Mouse (Mus musculus) spleen, adult 2 months (tissue): Measurements from ENCODE around the gene St6galnac1. TPM values are rescaled to one million over a fixed set of nuclear protein-coding genes. Genes with fewer than 3 reads are reported as not detected.
"Not testable (repeated sequence)": the region's sequence is repeated elsewhere in the genome, so short reads cannot be mapped to it uniquely, and the experiment has no call there.

Experiments used
- DNase-seq, 2 experiments: peaks; one replicate each; pipeline versions ENCODE4 v3.0.0 to v3.0.0-alpha.2; 2012 to 2021; ENCODE audit warnings: low spot score in 2 of 2, low read depth in 1 of 2
- H3K27ac ChIP-seq: fragments of 200-500 bp; 2 replicates; pipeline ENCODE4 v1.5.1; 2012; ENCODE audit warnings: low read length, inconsistent platforms; ENCODE audit not compliant: insufficient read depth
- H3K27me3 ChIP-seq: fragments of 200-500 bp; 2 replicates; pipeline ENCODE4 v1.6.1; 2012; ENCODE audit warnings: mild to moderate bottlenecking, moderate library complexity, low read length, inconsistent platforms; ENCODE audit not compliant: control insufficient read depth, insufficient read depth
- H3K36me3 ChIP-seq: fragments of 200-500 bp; 2 replicates; pipeline ENCODE4 v1.6.1; 2012; ENCODE audit warnings: mild to moderate bottlenecking, low read length, inconsistent platforms; ENCODE audit not compliant: control insufficient read depth, insufficient read depth
- H3K4me1 ChIP-seq: fragments of 200-500 bp; 2 replicates; pipeline ENCODE4 v1.6.1; 2011; ENCODE audit warnings: inconsistent platforms; ENCODE audit not compliant: control insufficient read depth, insufficient read depth, insufficient read length
- H3K4me3 ChIP-seq: fragments of 200-500 bp; 2 replicates; pipeline ENCODE4 v1.5.1; 2011; ENCODE audit warnings: mild to moderate bottlenecking, inconsistent platforms; ENCODE audit not compliant: insufficient read depth, insufficient read length; ENCODE audit errors: extremely low read depth
- CTCF ChIP-seq: fragments of 200-500 bp; IDR thresholded peaks from 2 replicates; pipeline ENCODE4 v1.5.1; 2011; ENCODE audit warnings: mild to moderate bottlenecking, inconsistent platforms; ENCODE audit not compliant: insufficient read depth, insufficient read length, insufficient replicate concordance; ENCODE audit errors: extremely low read depth
- POLR2A ChIP-seq: fragments of 200-500 bp; IDR thresholded peaks from 2 replicates; pipeline ENCODE4 v1.6.1; 2011; ENCODE audit warnings: low read depth, low read length, inconsistent platforms
- WGBS: fragments of 180-500 bp; shearing (Covaris S2); methylation state at CpG from one replicate; pipeline ENCODE4 v1.1.7; 2018; 5-methylcytosine and 5-hydroxymethylcytosine counted together
- polyA plus RNA-seq: library from polyadenylated mRNA; depleted of rRNA; stranded (reverse); fragments of >200 nt; gene quantifications from 2 replicates; pipeline ENCODE4 v1.2.3, GENCODE M21; 2012; rRNA removed

The St6galnac1 gene
- 0.04 and 0.86 TPM in 2 replicates for polyA plus RNA-seq

DNA sequence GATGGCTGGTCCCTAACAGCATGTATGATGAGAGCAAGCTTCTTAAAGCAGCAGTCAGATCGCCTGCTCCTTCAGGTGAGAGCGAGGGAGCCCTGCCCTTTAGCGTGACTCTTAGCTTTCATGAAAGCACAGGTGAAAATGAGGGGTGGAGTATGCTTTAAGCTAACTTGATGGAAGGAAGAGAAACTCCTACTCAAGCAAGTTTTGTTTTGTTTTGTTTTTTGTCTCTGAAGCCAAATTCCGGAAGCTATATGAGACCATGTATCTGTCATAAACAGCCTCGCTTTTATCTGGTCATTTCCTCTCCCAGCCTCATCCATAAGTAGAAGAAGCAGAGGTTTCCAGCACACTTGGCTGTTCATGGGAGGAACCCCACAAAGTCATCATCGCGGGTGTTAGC is at the start of gene St6galnac1:
St6galnac1 (minus strand) TSS at position 101 of the 400 bp plus-strand sequence.
- DNase-seq = no peak
- Histone ChIP-seq H3K4me1 (no peaks in the 10 kb centered on the region), H3K4me3 (no peak within 1 kb of the TSS), H3K27ac (no peak within 1 kb of the TSS; the same call in 1 of the 2 replicates), H3K27me3 (no peaks in the 10 kb centered on the region), H3K36me3 (no peaks in the 10 kb centered on the region)
- WGBS = 88% methylated on average over 7 of the region's 7 CpGs
- TF ChIP-seq CTCF = no peak
- TF ChIP-seq POLR2A = no peak

DNA sequence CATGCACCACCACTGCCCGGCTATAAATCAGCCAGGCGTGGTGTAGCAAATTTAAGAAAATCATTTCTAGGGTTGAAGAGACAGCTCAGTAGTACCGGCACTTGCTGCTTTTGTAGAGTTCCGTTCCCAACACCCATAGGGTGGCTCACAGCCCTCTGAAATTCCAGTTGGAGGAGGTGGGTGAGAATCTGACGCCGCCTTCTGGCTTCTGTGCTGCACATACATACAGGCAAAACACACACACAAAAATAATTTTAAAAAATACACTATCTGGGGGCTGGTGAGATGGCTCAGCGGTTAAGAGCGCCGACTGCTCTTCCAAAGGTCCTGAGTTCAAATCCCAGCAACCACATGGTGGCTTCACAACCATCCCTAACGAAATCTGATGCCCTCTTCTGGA is 48.6 kb upstream of the St6galnac1 start:
- H3K27me3 ChIP-seq, H3K36me3 ChIP-seq, H3K4me3 ChIP-seq, H3K4me1 ChIP-seq, H3K27ac ChIP-seq, DNase-seq: not testable (repeated sequence)
- 92% methylated on average over 10 of the region's 10 CpGs for WGBS

DNA sequence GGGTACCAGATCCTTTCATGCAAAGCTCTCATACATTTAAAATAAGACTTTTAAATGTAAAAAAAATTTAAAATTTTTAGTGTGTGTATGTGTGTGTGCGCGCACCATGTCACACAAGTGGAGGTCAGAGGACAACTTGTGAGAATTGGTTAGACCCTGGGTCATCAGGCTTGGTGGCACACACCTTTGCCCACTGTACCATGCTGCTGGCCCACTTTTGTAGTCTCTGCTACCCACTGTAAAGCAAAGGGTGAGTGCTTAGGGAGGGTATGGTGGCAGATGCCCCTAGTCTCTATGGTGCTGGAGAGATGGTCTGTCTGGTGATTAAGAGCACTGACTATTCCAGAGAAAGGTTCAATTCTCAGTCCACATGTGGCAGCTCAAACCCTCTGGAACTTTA is 47.9 kb upstream of the St6galnac1 start:
- no peak overlapping the region for H3K4me3 ChIP-seq
- H3K4me1 ChIP-seq = peaks cover 4% of the 10 kb centered on the region; the same call in 1 of the 2 replicates
- H3K27ac ChIP-seq = no peak overlapping the region
- no peaks in the 10 kb centered on the region for H3K36me3 ChIP-seq
- DNase-seq = no peak
- H3K27me3 ChIP-seq = peaks cover 4% of the 10 kb centered on the region
- WGBS = 93% methylated on average over 2 of the region's 2 CpGs
- TF ChIP-seq CTCF (no peak), POLR2A (no peak)

DNA sequence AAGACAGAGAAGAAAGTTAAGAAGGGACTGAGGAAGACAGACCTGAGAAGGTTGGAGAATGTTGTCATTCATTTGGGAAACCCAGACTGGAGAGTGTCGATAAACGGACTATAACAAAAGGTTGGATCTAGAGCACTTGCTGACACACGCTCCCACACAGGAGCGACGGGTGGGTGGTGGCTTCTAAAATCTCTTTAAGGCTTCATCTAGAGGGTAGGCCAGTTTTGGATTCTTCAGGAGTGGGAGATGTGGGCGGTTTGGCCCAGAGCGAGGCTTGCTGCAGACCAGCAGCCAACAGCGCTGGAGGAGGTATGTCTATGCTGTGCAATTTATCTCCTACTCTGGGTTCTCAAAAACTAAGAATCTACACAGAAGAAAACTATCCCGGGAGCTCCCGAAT is 47.3 kb upstream of the St6galnac1 start:
- WGBS = 97% methylated on average over 10 of the region's 10 CpGs
- Histone ChIP-seq H3K27ac (no peak overlapping the region), H3K36me3 (no peaks in the 10 kb centered on the region), H3K27me3 (0 out of 2 replicates have a peak, but pooled peaks cover under 1% of the 10 kb centered on the region), H3K4me3 (no peak overlapping the region), H3K4me1 (no peaks in the 10 kb centered on the region)
- DNase-seq = no peak
- TF ChIP-seq POLR2A = no peak
- no peak for TF ChIP-seq CTCF

DNA sequence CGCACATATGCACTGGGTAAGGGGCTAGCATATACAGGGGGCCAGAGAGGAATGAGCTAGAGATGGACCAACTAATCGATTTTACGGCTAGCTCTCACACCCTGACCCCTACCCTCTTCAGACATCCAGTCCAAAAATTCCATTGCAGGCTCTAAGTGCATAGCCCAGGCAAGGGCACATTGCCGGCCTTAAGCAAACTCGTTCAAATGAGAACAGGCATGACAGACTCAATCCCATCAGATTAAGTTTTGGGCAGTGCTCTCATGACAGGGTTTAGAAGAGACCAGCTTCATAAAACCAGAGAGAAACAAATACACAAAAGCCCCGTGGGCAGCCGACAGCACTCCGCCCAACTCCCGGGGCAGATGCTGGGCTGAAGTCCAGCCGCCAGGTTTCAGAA is 46.9 kb upstream of the St6galnac1 start:
- TF ChIP-seq CTCF = no peak
- TF ChIP-seq POLR2A = no peak

DNA sequence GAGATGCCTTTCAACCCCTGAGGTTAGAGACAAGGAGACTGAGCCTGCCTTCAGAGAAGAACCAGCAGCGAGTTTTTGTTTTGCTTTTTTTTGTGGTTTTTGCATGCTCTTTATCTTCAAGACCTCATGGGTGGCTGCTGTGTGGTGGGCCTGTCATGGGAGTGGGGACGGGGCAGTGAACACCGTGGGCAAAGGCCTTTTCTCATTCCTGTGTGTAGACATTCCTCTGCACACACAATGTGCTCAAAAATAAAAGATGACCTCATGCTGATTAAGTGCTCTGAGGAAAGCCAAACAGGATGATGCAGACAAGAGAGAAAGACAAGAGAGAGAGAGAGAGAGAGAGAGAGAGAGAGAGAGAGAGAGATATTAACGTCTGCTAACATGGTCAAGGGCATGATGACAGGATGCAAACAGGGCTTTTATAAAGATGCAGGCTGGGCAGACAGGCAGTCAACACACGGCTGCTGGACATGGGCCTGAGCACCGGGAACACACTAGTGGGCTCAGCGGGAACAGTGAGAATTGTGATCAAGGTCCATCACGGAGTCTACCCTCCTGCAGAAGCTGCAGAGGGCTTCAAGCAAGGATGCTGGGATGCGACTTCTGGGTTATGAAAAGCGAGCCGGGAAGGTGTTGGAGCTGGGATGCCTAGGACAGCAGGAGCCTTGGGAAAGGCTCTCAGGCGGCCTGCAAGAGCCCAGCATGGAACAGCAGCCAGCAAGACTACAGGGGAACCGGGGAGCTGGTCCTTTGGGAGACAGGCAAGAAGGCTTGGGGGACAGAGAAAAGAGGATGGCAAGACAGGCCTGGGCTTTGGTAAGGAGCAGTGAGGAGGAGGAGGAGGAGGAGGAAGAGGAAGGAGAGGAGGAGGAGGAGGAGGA is 46.0 kb upstream of the St6galnac1 start:
- no peak for DNase-seq
- WGBS = 78% methylated on average over 13 of the region's 13 CpGs
- H3K27ac ChIP-seq = no peak overlapping the region
- H3K36me3 ChIP-seq = no peaks in the 10 kb centered on the region
- H3K4me3 ChIP-seq = no peak overlapping the region
- TF ChIP-seq POLR2A = no peak
- no peak for TF ChIP-seq CTCF
- H3K27me3 ChIP-seq = no peaks in the 10 kb centered on the region
- no peaks in the 10 kb centered on the region for H3K4me1 ChIP-seq

More for the DNA sequence above, 46.9 kb upstream of the St6galnac1 start:
- no peak overlapping the region for H3K27ac ChIP-seq
- H3K4me1 ChIP-seq = no peaks in the 10 kb centered on the region
- H3K4me3 ChIP-seq = no peak overlapping the region
- no peaks in the 10 kb centered on the region for H3K27me3 ChIP-seq
- WGBS = 90% methylated on average over 10 of the region's 10 CpGs
- no peak for DNase-seq
- H3K36me3 ChIP-seq = no peaks in the 10 kb centered on the region

DNA sequence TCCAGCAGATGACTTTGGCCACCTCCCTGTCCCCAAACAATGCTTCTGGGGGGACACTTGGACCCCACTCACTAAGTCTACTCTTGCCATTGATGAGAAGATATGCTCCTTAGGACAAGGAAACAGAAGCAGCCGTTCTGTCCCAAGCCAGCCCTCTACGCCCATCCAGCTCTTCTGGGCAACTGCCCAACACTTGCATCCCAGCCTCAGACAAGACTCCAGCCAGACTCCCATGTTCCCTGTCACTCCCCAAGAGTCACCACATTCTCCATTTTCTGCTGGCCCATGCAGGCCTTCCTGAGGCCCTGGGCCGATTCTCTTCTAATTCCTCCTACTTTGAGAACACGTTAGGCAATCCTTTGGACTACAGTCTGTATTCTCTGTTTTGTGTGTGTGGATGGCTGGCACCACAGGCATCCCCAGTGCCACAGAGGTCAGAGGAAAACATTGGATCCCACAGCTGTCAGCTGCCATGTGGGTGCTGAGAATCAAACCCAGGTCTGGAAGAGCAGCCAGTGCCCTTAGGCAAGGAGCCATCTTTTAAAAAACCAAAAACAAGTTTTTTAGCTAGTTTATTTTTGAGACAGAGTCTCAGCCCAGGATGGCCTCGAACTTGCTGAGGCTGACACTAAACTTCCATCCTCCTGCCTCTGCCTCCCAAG is 44.8 kb upstream of the St6galnac1 start:
- no peaks in the 10 kb centered on the region for H3K4me1 ChIP-seq
- no peaks in the 10 kb centered on the region for H3K27me3 ChIP-seq
- DNase-seq = no peak
- no peaks in the 10 kb centered on the region for H3K36me3 ChIP-seq
- no peak overlapping the region for H3K4me3 ChIP-seq
- WGBS = 78% methylated on average over 5 of the region's 5 CpGs
- no peak for TF ChIP-seq CTCF
- TF ChIP-seq POLR2A = no peak
- no peak overlapping the region for H3K27ac ChIP-seq
